Mouse (Mus musculus) urinary bladder, postnatal 36 days (tissue): Measurements from ENCODE around the gene Mfsd4b5.
"Not testable (repeated sequence)": the region's sequence is repeated elsewhere in the genome, so short reads cannot be mapped to it uniquely, and the experiment has no call there.

ENCODE experiments used
- DNase-seq, 2 experiments: peaks; one replicate each; pipeline ENCODE4 v3.0.0; 2022; ENCODE audit warnings: low spot score in 2 of 2, mixed read lengths in 1 of 2

Gene Mfsd4b5

GRCm38 (mm10) chr10:39986466-39986865, at the start of gene Mfsd4b5:
TSS of gene Mfsd4b5 (minus strand) at chr10:39986646.
- no peak for DNase-seq

- DNase-seq = no peak
Measured at GRCm38 (mm10) chr10:40034956-40035355, 48.5 kb upstream of the Mfsd4b5 start.

- DNase-seq = no peak
Measured at GRCm38 (mm10) chr10:40032897-40033296, 46.5 kb upstream of the Mfsd4b5 start.

DNA sequence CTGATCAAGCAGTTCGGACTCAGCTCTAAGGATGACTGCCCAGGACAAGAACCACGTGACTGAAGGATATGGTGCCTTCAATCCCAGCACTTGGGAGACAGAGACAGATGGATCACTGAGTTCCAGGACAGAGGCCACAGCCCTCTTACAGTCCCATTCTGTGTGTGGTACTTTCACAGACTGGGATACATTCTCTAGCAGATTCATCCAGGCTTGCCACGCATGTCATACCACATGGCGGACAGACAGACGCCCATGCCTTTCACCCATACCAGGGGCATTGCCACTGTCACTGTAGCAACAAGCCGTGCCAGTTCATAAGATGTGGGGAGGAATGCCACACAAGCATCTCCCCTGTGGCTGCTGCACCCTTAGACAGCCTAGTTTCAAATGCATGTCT, 44.3 kb upstream of the Mfsd4b5 start:
- no peak for DNase-seq

- DNase-seq = no peak
Measured at GRCm38 (mm10) chr10:40029610-40030009, 43.2 kb upstream of the Mfsd4b5 start.

- no peak for DNase-seq
Measured at GRCm38 (mm10) chr10:40028091-40028490, 41.6 kb upstream of the Mfsd4b5 start.

DNA sequence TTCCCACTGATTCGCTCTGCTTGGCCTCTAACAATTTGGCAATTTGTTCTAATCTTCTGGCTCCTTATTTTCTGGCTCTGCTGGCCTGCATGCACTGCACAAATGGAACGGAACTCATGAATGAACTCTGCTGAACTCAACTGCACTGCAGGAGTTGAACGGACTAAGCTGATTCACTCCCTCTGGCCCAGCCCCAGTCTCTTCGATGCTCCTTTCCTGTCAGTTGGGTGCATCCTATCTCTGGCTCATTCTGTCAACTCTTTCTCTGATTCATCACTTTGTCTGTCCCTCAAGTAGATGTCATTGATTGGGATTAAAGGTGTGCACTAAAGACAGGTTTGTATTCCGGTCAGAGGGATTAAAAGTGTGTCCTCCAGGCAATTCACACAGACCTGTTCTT, 40.1 kb upstream of the Mfsd4b5 start:
- DNase-seq = no peak

GRCm38 (mm10) chr10:40025560-40025959, 39.1 kb upstream of the Mfsd4b5 start:
- DNase-seq = no peak

- DNase-seq = peak; percentile 54 to 84
Measured at GRCm38 (mm10) chr10:40024554-40025428, 38.3 kb upstream of the Mfsd4b5 start, which contains the start of gene Mfsd4b1. TSS of gene Mfsd4b1 (minus strand) at chr10:40025268.

GRCm38 (mm10) chr10:40020401-40020800, 34.0 kb upstream of the Mfsd4b5 start:
- DNase-seq = no peak

GRCm38 (mm10) chr10:40019492-40019891, 33.0 kb upstream of the Mfsd4b5 start:
- no peak for DNase-seq

GRCm38 (mm10) chr10:40018261-40018860, 31.9 kb upstream of the Mfsd4b5 start:
- DNase-seq = no peak

GRCm38 (mm10) chr10:40009591-40009990, 23.1 kb upstream of the Mfsd4b5 start:
- no peak for DNase-seq

DNA sequence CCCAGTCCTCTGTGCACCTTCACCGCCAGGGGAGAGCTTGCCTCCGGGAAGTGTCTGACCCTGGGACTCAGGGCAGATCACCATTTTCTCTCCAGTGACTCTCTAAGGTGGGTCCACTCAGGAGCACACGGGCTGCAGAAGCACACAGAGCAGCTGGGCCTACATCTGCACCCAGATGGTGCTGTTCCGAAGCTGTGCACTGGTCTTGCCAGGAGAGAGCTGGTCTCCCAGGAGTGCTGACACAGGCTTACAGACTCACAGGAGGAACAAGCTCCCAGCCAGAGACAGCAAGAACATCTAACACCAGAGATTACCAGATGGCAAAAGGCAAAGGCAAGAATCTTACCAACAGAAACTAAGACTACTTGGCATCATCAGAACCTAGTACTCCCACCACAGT, 22.4 kb upstream of the Mfsd4b5 start:
- DNase-seq = not testable (repeated sequence)

- DNase-seq = no peak
Measured at GRCm38 (mm10) chr10:40007953-40008352, 21.5 kb upstream of the Mfsd4b5 start.

- peak in 1 of 2 experiments; percentile 6 for DNase-seq
Measured at GRCm38 (mm10) chr10:40006963-40007362, 20.5 kb upstream of the Mfsd4b5 start.

DNA sequence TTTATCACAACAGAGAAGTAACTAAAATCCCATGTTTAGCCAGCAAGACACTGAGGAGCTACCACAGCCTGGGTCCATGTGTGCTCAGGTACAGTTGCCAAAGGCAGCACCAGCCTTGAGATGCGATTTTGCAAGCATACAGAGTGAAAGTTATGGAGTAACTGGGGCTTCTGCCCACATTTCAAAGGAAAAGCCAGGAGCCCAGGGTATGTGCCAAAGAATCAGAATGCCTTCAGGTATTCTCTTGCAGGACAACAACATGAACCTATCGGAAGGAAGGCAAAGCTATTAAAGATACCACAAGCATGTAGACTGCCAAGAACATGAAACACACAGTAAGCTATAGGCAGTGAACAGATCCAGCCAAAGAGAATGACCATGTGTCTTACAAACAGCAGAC, 14.3 kb upstream of the Mfsd4b5 start:
- DNase-seq = no peak

- no peak for DNase-seq
Measured at GRCm38 (mm10) chr10:39991155-39991554, 4.7 kb upstream of the Mfsd4b5 start.

DNA sequence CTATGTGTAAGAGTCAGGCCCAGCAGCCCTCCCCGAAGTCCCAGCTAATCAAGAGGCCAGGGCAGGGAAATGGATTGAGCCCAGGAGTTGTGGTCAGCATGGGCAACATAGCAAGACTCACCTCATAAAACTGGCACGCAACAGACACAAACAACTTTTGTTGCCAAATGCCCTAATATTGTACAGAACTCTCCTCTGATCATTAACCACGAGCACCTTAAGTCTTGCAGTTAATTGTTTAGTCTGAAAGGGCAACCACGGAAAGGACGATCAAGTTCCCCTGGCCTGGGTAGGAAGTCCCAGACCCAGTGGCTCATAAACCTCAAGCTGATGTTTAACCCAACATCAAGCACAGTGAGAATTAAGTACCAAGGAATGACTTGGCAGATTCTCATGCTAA, 3.8 kb downstream of the Mfsd4b5 start:
- no peak for DNase-seq

DNA sequence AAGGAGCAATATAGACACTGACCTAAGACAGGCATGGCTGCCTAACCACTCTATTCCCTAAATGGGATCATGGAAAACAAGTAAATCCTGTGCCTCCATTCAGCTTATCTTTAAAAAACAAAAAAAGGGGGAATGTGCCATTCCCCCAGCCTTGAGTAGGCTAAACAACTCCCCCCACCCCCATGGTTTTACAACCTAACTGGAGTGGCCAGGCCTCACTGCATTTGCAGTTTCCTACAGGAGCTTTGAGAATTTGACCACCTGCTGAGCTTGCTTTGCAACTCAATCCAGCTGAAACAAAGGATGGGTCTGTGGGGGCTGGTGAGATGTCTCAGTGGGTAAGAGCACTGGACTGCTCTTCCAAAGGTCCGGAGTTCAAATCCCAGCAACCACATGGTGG, 8.2 kb downstream of the Mfsd4b5 start:
- DNase-seq = no peak

GRCm38 (mm10) chr10:39977346-39977745, 9.1 kb downstream of the Mfsd4b5 start:
- DNase-seq = no peak

DNA sequence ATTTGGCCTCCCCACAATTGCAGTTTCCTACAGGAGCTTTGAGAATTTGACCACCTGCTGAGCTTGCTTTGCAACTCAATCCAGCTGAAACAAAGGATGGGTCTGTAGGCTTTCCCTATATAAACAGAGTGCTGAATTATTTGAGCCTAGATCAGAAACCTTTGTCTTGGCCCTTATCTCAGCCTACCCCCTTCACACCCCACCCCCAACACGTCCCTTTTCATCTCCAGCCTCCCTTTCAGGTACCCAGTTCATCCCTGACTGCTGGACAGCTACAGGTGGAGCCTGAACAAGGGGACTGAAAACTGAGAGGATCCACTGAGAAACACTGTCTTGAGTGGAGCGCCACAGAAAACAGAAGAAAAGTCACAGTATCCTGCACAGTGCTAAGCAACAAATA, 10.7 kb downstream of the Mfsd4b5 start:
- DNase-seq = no peak

- DNase-seq = no peak
Measured at GRCm38 (mm10) chr10:39974982-39975381, 11.5 kb downstream of the Mfsd4b5 start.
